Mouse (Mus musculus) lung, postnatal 25 days (tissue): ENCODE results near the gene Hes5.
A peak's percentile ranks its signal among the peaks of the same experiment; 100 is the strongest.

ENCODE experiments used
- DNase-seq: peaks from one replicate; pipeline ENCODE4 v3.0.0; 2022; ENCODE audit warnings: low spot score

The Hes5 gene

GRCm38 (mm10) chr4:154964581-154965235, 4.0 kb downstream of the Hes5 start:
- no peak for DNase-seq

GRCm38 (mm10) chr4:154965856-154966255, 5.1 kb downstream of the Hes5 start:
- no peak for DNase-seq

DNA sequence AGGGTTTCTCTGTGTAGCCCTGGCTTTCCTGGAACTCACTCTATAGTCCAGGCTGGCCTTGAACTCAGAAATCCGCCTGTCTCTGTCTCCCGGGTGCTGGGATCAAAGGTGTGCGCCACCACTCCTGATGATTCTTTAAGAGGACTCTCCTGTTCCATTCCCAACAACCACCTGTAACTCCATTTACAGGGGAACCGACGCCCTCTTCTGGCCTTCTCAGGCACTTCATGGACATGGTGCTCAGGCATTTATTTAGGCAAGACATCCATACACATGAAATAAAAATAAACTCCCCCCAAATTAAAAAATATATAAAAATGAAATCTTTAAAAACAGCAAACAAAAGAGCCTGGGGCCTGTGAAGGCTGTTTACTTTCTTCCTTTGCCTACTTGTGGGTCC, 6.5 kb downstream of the Hes5 start:
- peak; percentile 48 for DNase-seq

DNA sequence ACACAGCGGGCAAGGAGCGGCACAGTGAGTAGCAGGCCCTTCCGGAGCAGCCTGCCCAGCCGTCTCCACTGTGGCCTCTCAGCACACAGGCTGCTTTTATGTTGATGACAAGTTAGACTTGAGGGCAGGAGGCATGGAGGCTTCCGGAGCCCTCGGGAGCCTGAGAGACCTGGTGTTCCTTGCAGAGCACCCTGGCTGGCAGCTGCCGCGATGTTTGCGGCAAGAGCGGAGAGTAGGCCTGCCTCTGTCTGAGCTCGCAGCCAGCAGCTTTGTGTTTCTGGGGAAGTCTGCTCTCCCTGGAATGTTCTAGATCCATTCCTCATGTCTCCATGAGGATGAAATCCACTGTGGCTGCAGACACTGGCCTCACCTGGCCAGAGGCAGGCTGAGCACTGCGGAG, 11.8 kb downstream of the Hes5 start:
- DNase-seq, result no peak

- DNase-seq, result no peak
Observed at GRCm38 (mm10) chr4:154974163-154974611, 13.5 kb downstream of the Hes5 start.

DNA sequence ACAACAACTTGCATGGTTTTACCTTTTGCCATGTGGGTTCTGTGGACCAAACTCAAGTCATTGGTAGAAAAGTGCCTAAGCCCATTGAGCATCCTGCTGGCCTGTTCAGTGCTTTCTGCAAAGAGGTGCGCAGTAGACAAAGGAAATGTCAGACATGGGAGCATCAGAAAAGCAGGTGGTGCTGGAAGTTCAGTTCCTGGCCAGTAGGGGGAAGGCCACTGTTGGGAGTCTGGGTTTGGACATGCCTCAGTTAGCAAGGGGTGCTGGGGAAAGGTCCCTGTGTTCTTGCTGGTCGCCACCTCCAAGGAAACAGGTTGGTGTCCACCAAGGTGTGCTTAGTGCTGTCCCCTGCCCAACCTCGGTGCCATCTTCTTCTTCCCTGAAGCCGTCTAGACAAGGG, 19.4 kb downstream of the Hes5 start:
- DNase-seq, result no peak

- peak; percentile 64 for DNase-seq
Observed at GRCm38 (mm10) chr4:154981076-154981475, 20.4 kb downstream of the Hes5 start.

DNA sequence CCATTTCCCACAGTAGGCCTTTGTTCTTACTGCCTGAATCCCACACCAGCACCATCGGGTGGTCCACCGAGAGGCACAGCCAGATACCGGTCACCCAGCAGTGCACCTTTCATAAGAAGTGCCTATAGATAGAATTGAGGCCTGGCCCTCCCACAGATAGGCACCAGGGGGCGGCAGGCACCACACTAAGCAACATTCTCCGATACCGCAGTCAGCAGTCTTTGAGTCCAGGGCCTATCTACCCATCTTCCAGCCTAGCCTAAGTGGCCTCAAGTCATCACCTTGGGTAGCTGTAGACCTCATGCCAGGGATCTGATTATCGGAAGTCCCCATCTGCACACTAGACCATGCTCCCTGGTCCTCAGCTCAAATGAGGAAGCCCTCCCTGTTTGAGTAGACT, 20.8 kb downstream of the Hes5 start:
- peak; percentile 53 for DNase-seq

DNA sequence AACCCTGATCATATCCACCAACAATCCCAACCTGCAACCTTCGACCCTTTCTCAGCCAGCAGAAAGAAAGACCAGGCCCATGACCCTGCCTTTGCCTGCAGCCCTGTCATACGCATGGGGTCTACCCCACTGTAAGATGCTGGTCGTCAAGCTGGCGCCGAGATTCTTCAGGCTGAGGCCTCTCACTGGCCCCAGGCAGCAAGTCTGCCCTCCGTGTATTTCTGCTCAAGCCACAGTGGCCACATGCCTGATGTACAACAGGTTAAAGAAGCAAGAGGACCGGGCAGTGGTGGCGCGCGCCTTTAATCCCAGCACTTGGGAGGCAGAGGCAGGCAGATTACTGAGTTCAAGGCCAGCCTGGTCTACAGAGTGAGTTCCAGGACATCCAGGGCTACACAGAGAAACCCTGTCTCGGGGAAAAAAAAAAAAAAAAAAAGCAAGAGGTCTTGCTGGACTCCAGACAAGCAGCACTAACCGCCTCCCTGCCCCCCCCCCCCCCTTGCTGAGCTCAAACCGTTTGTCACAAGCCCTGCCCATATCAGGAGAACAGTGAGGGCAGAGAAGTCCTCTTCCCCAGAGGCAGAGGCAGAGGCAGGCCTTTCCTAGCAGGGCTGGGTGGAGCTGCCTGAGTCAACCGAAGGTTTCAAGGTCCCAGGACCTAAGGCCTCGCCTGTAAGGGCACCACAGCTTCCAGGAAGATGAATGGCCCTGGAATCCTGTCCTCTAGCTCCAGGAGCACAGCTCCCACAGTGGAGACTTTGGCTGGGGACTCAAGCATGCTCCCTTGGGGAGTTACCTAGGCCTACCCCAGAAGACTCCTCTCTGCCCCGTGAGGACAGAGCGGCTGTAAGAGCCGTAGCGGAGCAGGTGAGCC, 21.8 kb downstream of the Hes5 start:
- DNase-seq, result no peak

DNA sequence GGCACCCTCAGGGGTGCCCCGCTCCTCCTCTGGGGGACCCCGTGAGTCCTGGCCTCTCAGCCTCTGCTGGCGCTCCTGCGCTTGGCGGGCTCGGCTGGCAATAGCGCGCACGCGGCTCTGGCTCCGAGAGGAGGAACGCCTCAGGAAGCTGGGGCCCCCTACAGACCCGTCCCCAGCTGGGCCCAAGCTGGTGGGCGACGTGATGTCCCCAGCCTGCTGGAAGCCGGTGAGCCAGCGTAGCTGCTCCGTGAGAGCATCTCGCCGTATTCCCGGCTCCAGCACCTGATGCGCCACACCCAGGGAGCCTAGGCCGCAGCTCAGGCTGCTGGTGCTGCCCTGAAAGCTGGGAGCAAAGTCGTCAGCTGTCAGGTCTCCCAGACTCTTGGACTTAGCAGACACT, 23.0 kb downstream of the Hes5 start:
- DNase-seq, result no peak

DNA sequence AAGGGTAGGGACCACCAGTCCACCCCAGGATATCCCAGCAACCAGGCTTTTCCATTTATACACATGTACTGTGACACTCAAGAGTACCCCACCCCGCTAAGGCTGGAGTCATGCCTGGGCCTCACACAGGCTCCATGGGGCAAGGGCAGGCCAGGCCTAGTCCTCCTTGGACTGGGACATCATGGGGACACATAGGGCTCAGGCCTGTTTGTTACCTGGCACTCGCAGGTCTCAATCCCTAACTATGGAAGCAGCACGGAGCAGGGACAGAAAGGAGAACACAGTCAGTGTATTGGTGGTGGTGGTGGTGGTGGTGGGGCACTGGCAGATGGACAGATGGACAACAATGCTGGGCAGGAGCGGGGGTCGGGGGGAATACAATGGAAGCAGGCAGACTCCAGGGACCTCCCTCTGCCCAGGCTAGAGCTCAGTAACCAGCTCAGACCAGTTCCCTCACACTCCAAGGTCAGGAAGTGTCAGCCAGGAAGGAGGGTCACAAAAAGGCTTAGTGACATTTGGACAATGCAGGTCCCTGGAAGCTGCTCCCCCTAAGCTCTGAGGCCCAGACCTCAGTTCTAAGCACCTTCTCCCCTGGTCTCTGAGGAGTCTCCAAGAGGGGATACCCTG, 24.5 kb downstream of the Hes5 start:
- DNase-seq, result no peak

- peak; percentile 52 for DNase-seq
Observed at GRCm38 (mm10) chr4:154986096-154986495, 25.4 kb downstream of the Hes5 start.

GRCm38 (mm10) chr4:154986750-154987149, 26.0 kb downstream of the Hes5 start:
- no peak for DNase-seq

GRCm38 (mm10) chr4:154994876-154995275, 34.2 kb downstream of the Hes5 start:
- no peak for DNase-seq

GRCm38 (mm10) chr4:154996572-154997154, 35.9 kb downstream of the Hes5 start:
- no peak for DNase-seq

GRCm38 (mm10) chr4:154999379-154999778, 38.7 kb downstream of the Hes5 start:
- no peak for DNase-seq

DNA sequence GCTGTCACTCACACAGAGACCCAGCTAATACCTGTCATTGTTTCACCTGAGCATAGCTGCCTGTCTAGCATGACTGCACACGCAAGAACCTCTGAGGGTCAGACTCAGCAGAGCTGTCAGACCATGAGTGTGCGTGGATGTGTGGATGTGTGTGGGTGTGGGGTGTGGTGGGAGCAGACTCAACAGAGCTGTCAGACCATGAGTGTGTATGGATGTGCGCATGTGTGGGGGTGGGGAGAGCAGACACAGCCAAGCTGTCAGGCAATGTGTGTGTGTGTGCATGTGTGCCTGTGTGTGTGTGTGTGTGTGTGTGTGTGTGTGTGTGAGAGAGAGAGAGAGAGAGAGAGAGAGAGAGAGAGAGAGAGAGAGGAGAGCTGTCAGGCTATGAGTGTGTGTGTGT, 44.6 kb downstream of the Hes5 start:
- no peak for DNase-seq

- DNase-seq, result no peak
Observed at GRCm38 (mm10) chr4:155006296-155006695, 45.6 kb downstream of the Hes5 start.

GRCm38 (mm10) chr4:155007641-155008040, 46.9 kb downstream of the Hes5 start:
- DNase-seq, result no peak

GRCm38 (mm10) chr4:155008075-155008474, 47.4 kb downstream of the Hes5 start:
- no peak for DNase-seq

DNA sequence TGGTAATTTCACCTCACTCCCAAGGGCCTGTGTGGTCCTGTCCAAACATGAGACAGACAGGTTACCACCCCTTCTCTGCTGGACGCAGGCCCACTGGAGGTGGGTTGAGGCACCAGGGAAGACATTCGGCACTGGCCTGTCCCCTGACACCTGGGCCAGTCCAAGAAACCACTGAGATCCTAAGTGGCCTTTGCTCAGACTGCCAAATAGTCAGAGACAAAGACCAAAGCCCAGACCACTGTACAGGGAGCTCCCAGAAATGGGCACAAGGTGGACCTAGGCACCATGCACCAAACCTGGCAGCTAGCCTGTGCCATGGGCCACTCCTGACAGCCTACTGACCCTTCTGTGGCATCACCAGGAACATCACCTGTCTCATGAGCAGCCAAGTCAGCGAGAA, 48.5 kb downstream of the Hes5 start:
- DNase-seq, result no peak

GRCm38 (mm10) chr4:155010870-155011269, 50.1 kb downstream of the Hes5 start:
- DNase-seq, result no peak
